Mouse (Mus musculus) Patski (cell line): ENCODE measurements around the gene Mvb12b. TPM values are rescaled to one million over a fixed set of nuclear protein-coding genes. Genes with fewer than 3 reads are reported as not detected.

Source experiments
- ATAC-seq: fragments of 100-300 bp; one replicate; pipeline ENCODE4 v1.8.0; 2021
- CTCF ChIA-PET: fragments of 350-600 bp; sonication (Branson Sonifier 250); formaldehyde crosslinking; loops from one replicate; lab custom pipeline; 2022; ENCODE audit warnings: inconsistent platforms; lab: Charles Lee
- POLR2A ChIA-PET: fragments of 350-600 bp; sonication (Branson Sonifier 250); formaldehyde crosslinking; loops from one replicate; lab custom pipeline; 2022; ENCODE audit warnings: antibody characterized with exemption, inconsistent platforms; lab: Charles Lee
- DNase-seq: peaks from one replicate; pipeline ENCODE4 v3.0.0-alpha.2; 2011; ENCODE audit warnings: low read depth, low spot score
- H3K27me3 ChIP-seq: fragments of 371-371 bp; one replicate; pipeline ENCODE4 v1.5.1; 2021
- CTCF ChIP-seq: fragments of 100-300 bp; IDR thresholded peaks from one replicate; pipeline ENCODE4 v1.5.1; 2021
- in situ Hi-C: fragments of 300-500 bp; cut with MboI; formaldehyde crosslinking; loops from 3 replicates; pipeline ENCODE4 v1.11.1; 2018; ENCODE audit warnings: low pct_unique_long_range_greater_than_20kb, mixed read lengths
- polyA plus RNA-seq: library from polyadenylated mRNA; unstranded; gene quantifications from one replicate; pipeline ENCODE4 v1.2.3, GENCODE M21; 2021

The Mvb12b gene
- polyA plus RNA-seq, 1 experiment from 2014 or later: 45.8 TPM

DNA sequence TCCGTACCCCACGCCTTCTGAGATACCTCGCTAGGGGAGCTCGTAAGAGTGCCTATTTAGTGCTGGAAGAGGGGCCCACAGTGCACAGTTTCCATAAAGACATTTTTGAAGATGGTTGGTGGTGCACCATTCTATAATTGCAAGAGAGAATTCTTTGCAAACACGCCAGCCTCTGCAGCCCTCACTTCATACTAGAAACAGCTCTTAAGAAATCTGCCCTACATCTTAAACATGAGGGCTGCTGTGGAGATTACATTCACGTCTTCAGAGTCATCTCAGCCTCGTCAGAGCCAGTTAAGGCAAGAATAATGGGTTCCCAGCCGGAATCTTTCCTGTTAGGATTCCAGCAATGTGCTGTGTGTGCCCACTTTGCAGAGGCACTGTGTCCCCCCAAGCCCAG is 52.7 kb downstream of the Mvb12b start:
- no peaks in the 10 kb centered on the region for H3K27me3 ChIP-seq
- in situ Hi-C loops: no loop called here
- no peak for DNase-seq
- POLR2A ChIA-PET: no interaction called here
- CTCF ChIA-PET: no interaction called here
- no peak for ATAC-seq
- no peak for TF ChIP-seq CTCF

DNA sequence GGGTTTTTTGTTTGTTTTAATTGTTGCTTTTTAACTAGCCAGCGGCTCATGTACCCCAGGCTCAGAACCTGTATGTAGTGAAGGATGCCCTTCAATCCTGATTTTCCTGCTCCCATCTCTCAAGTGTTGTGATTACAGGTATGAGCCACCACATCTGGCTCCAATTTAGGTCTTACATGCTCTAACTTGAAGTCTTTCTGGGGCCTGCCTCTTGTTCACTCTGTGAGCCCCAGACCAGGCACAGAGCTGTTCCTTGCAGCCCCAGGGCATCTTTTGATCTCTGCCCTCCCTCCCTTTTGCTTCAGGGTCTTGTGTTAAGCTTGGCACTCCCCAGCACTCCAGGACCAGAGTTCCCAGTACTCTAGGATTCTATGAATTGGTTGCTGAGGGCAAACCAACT is 53.8 kb downstream of the Mvb12b start:
- in situ Hi-C loops: no loop called here
- H3K27me3 ChIP-seq: no peaks in the 10 kb centered on the region
- no peak for TF ChIP-seq CTCF
- DNase-seq (no peak), ATAC-seq (no peak)
- CTCF ChIA-PET: no interaction called here
- POLR2A ChIA-PET: no interaction called here

GRCm38 (mm10) chr2:33829870-33830269 is 57.9 kb downstream of the Mvb12b start:
- POLR2A ChIA-PET: no interaction called here
- in situ Hi-C loops: loop anchor here (10.0 kb wide), 2 partner anchors 125 to 805 kb away; no protein-coding TSS in a partner anchor
- CTCF ChIA-PET: no interaction called here
- no peak for TF ChIP-seq CTCF
- H3K27me3 ChIP-seq: no peaks in the 10 kb centered on the region
- DNase-seq (no peak), ATAC-seq (no peak)

DNA sequence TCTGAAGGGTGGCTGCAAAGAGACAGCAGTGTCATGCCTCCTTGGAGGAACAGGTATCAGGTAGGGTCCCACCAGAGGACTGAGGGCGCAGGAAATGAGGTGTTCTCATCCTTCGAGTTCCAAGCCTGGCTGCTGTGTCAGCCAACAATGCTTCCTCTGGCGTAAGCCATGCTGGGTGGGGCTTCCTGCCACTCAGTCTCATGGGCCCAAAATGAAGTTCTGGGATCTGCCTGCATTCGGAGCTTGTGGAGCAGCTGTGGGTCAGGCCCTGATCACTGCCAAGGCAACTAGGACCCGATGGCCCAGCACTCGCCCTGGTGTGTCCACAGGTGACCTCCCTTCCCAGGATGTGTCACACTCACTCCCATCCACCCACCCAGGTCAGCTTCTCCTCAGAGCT is 61.0 kb downstream of the Mvb12b start:
- CTCF ChIA-PET: interaction anchor here (1.3 kb wide), 1 partner anchor 26 kb away, joined by 3 read pairs; no protein-coding TSS in a partner anchor
- POLR2A ChIA-PET: interaction anchor here (0.6 kb wide), 1 partner anchor 548 kb away, joined by 4 read pairs; no protein-coding TSS in a partner anchor
- ATAC-seq (no peak), DNase-seq (no peak)
- in situ Hi-C loops: loop anchor here (10.0 kb wide), 2 partner anchors 128 to 808 kb away; no protein-coding TSS in a partner anchor
- H3K27me3 ChIP-seq: no peaks in the 10 kb centered on the region
- TF ChIP-seq CTCF: no peak

DNA sequence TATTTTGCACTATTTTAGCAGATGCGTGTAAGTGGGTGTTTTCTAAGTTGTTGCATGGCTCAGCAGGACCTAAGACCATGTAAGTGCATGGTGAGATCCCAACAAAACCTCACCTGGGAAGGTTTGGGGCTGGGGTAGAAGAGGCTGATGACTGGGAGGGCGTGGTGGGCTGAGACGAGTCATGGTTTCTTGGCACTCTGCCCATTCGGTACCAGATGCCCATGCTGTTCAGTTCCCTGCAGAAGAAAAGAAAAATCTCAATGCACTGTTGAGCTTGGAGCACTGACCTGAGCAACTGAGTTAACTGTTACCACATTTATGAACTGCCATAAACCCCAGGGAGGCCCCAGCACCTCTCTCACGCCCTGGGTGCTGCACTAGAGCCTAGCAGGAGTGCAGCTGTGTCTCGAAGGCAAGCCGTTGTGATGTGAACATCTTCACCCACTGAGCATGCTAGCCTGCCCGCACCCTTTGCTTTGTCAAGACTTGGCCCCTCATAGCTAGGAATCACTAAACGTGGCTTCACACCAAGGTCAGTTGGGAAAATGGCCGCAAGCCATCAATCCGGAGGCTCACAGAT is 62.7 kb downstream of the Mvb12b start:
- CTCF ChIA-PET: no interaction called here
- ATAC-seq: no peak
- DNase-seq: no peak
- no peak for TF ChIP-seq CTCF
- no peaks in the 10 kb centered on the region for H3K27me3 ChIP-seq
- in situ Hi-C loops: loop anchor here (5.0 to 10.0 kb wide), 3 partner anchors 130 to 810 kb away; no protein-coding TSS in a partner anchor
- POLR2A ChIA-PET: no interaction called here

DNA sequence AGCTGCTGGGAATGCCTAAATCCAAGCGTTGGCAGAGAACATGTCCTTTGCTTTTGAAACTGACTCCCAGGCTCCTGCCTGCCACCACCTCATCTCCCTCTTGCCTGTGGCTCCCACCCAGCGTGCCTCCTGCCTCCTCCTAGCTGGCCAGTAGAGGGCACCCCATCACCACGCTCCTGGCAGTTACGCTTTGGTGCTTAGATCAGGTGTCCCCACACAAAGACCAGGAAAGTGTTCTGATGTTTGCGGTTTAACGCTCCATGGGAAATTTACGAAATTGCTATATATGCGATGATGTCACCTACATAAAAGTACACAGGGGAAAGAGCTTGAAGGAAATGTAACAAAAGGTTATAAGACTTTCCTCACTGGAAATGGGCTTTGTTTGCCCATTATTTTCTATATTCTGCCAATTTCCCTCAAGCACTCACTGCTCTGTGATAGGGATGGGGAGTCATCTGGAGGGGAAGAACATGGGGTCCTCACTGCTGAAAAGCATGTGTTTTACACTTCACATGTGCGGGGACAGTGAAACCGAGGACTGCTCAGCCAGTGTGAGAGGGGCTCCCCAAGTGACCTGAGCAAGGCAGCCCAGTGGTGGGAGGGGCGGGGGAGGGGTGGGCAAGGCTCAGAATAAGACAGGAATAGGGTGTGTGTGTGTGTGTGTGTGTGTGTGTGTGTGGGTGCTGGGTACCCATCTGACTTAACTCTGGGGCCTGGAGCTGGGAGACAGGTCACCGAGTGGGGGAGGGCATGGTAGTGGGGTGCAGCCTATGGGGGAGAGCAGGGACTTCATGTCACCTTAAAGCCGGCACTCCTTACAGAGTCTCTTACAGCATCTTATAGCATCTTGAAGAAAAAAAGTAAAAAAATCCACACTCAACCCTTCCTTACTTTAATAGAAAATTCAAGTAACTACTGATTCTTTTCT is 65.8 kb downstream of the Mvb12b start:
- peak; percentile 82 for DNase-seq
- peak; percentile 99 for TF ChIP-seq CTCF
- CTCF ChIA-PET: interaction anchor here (0.7 kb wide), 1 partner anchor 59 kb away, joined by 3 read pairs; no protein-coding TSS in a partner anchor
- POLR2A ChIA-PET: interaction anchor here (1.0 kb wide), 1 partner anchor 75 kb away, joined by 3 read pairs; no protein-coding TSS in a partner anchor
- in situ Hi-C loops: loop anchor here (5.0 to 10.0 kb wide), 3 partner anchors 133 to 813 kb away; no protein-coding TSS in a partner anchor
- peak; percentile 72 for ATAC-seq
- H3K27me3 ChIP-seq: no peaks in the 10 kb centered on the region

DNA sequence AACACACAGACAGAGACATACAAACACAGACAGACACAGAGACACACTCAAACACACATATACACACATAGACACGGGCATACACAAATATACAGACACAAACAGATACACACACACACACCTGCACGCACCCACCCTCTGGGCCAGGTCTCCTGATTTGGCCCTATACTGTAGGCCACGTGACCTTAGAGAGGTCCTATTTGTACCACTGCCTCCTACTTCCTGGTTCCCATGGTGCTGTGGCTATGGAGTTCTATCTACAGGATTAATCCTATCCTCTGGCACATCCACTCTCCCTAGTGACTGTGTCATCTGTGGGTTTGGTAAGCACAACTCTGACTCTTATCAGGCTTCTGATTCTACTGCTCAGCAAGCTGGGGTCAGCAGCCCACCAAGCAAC is 67.3 kb downstream of the Mvb12b start:
- no peaks in the 10 kb centered on the region for H3K27me3 ChIP-seq
- TF ChIP-seq CTCF: no peak
- no peak for DNase-seq
- POLR2A ChIA-PET: no interaction called here
- no peak for ATAC-seq
- in situ Hi-C loops: loop anchor here (5.0 to 10.0 kb wide), 3 partner anchors 134 to 814 kb away; no protein-coding TSS in a partner anchor
- CTCF ChIA-PET: interaction anchor here (1.0 to 1.4 kb wide), 3 partner anchors 11 to 27 kb away, joined by 3 to 4 read pairs (median 3); no protein-coding TSS in a partner anchor

- H3K27me3 ChIP-seq: no peaks in the 10 kb centered on the region
- in situ Hi-C loops: loop anchor here (5.0 to 10.0 kb wide), 3 partner anchors 135 to 815 kb away; no protein-coding TSS in a partner anchor
- no peak for DNase-seq
- TF ChIP-seq CTCF: no peak
- CTCF ChIA-PET: interaction anchor here (1.0 to 1.4 kb wide), 3 partner anchors 10 to 26 kb away, joined by 3 to 4 read pairs (median 3); no protein-coding TSS in a partner anchor
- POLR2A ChIA-PET: no interaction called here
- no peak for ATAC-seq
Observed at GRCm38 (mm10) chr2:33820037-33820436, 67.7 kb downstream of the Mvb12b start.

DNA sequence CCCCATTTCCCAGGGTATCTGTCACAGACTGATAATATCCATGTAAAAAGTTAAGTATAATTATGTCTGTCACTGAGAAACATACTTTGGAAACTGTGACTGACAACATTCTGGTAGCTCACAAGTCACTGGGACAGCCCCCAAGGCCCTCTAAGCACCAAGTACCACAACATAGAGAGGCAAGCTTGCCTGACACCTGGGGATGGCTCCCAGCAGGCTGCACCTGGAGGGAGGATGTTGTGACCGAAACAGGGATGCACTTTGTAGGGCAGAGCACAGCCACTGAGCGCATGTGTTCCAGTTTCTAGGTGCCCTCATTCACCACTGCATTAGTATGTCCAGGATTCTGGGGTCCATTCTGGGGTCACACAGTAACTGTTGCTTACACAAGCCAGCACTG is 69.4 kb downstream of the Mvb12b start:
- in situ Hi-C loops: no loop called here
- ChIA-PET POLR2A (no interaction called here), CTCF (interaction anchor here (1.0 kb wide), 1 partner anchor 9 kb away, joined by 3 read pairs; no protein-coding TSS in a partner anchor)
- TF ChIP-seq CTCF: no peak
- ATAC-seq (no peak), DNase-seq (no peak)
- H3K27me3 ChIP-seq: no peaks in the 10 kb centered on the region

DNA sequence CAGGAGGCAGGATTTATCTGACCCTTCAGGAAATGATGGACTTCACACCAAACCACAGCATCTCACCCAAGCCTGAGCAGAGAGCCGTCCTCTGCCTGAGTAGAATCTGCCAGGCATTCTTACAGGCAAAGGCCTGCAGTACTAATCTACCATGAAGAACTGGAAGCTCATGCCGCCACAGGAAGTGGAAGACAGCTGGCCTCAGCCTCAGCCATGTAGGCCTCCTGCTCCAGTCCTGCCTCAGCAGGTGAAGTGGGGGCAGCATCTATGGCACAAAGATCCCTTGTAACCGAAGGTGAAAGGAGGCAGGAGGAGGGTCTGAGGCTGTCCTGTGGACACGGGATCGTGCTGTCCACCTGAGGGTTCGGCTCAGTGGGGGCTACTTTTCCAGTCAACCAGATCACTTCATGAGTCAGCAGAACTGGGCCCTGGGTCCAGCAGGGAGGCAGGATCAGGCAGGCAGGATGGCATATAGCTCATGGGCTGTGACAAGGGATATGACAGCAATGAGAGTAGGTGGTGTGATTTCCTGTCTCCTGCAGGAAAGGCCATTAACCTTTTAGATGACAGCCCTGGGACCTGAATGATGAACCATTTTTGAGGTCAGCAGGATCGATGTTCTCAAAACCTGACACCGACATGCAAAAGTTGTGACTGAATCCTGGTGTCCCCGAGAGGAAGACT is 69.9 kb downstream of the Mvb12b start:
- TF ChIP-seq CTCF: no peak
- in situ Hi-C loops: no loop called here
- no peaks in the 10 kb centered on the region for H3K27me3 ChIP-seq
- no peak for DNase-seq
- ChIA-PET POLR2A (interaction anchor here (0.6 to 0.8 kb wide), 2 partner anchors 12 to 71 kb away, joined by 3 to 4 read pairs; no protein-coding TSS in a partner anchor), CTCF (no interaction called here)
- ATAC-seq: no peak
